Mouse (Mus musculus): ENCODE results near the gene Crebzf. TPM values are rescaled to one million over a fixed set of nuclear protein-coding genes. Genes with fewer than 3 reads are reported as not detected.

The Crebzf gene
- polyA plus RNA-seq, 1 experiment from 2014 or later: 33.6 TPM

- peak overlapping the region; percentile 98 for H3K9ac ChIP-seq (ENCODE audit: low read depth, low read length)
- ATAC-seq (replicated peaks; ENCODE audit: low FRiP score) (no peak), DNase-seq (ENCODE audit: low spot score) (no peak)
- no peaks in the 10 kb centered on the region for H3K36me3 ChIP-seq (ENCODE audit: control insufficient read depth, insufficient read depth, low read length)
- WGBS: 13% methylated on average over 4 of the region's 4 CpGs
- peak overlapping the region; percentile 49 for H3K27ac ChIP-seq (ENCODE audit: low read depth, low read length)
- H3K9me3 ChIP-seq (ENCODE audit: control insufficient read depth, low read length): no peaks in the 10 kb centered on the region
- H3K4me2 ChIP-seq: peak overlapping the region; percentile 97
- no peaks in the 10 kb centered on the region for H3K27me3 ChIP-seq (replicated peaks; ENCODE audit: control insufficient read depth, insufficient read depth, low read length)
- H3K4me1 ChIP-seq (replicated peaks; ENCODE audit: control insufficient read depth, insufficient read depth, low read length): 0 out of 2 replicates have a peak, but pooled peaks cover under 1% of the 10 kb centered on the region
- peak overlapping the region; percentile 99 for H3K4me3 ChIP-seq (ENCODE audit: low read depth, low read length)
Observed at GRCm38 (mm10) chr7:90442070-90442469, 459 bp upstream of the Crebzf start.

- Histone ChIP-seq H3K4me1 (replicated peaks; ENCODE audit: control insufficient read depth, insufficient read depth, low read length) (0 out of 2 replicates have a peak, but pooled peaks cover 2% of the 10 kb centered on the region), H3K27ac (ENCODE audit: low read depth, low read length) (peak overlapping the region; percentile 98), H3K4me3 (ENCODE audit: low read depth, low read length) (peak overlapping the region; percentile 99), H3K4me2 (peak overlapping the region; percentile 97), H3K27me3 (replicated peaks; ENCODE audit: control insufficient read depth, insufficient read depth, low read length) (no peaks in the 10 kb centered on the region), H3K9ac (ENCODE audit: low read depth, low read length) (peak overlapping the region; percentile 98), H3K36me3 (ENCODE audit: control insufficient read depth, insufficient read depth, low read length) (peaks cover 3% of the 10 kb centered on the region; the same call in 1 of the 2 replicates), H3K9me3 (ENCODE audit: control insufficient read depth, low read length) (no peaks in the 10 kb centered on the region)
- peak; percentile 72 for ATAC-seq (replicated peaks; ENCODE audit: low FRiP score)
- DNase-seq (ENCODE audit: low spot score): peak; percentile 71
- under 1% methylated on average over 118 of the region's 123 CpGs for WGBS
Observed at GRCm38 (mm10) chr7:90443101-90444091, 867 bp downstream of the Crebzf start.

- Histone ChIP-seq H3K27me3 (replicated peaks; ENCODE audit: control insufficient read depth, insufficient read depth, low read length) (no peaks in the 10 kb centered on the region), H3K4me3 (ENCODE audit: low read depth, low read length) (peak overlapping the region; percentile 99), H3K4me2 (peak overlapping the region; percentile 97), H3K27ac (ENCODE audit: low read depth, low read length) (no peak overlapping the region), H3K36me3 (ENCODE audit: control insufficient read depth, insufficient read depth, low read length) (peaks cover 3% of the 10 kb centered on the region; the same call in 1 of the 2 replicates), H3K4me1 (replicated peaks; ENCODE audit: control insufficient read depth, insufficient read depth, low read length) (0 out of 2 replicates have a peak, but pooled peaks cover 2% of the 10 kb centered on the region), H3K9ac (ENCODE audit: low read depth, low read length) (peak overlapping the region; percentile 98), H3K9me3 (ENCODE audit: control insufficient read depth, low read length) (no peaks in the 10 kb centered on the region)
- peak; percentile 38 for DNase-seq (ENCODE audit: low spot score)
- no peak for ATAC-seq (replicated peaks; ENCODE audit: low FRiP score)
- 0% methylated on average over 6 of the region's 6 CpGs for WGBS
Observed at GRCm38 (mm10) chr7:90444206-90444605, 1.7 kb downstream of the Crebzf start.

- ATAC-seq (replicated peaks; ENCODE audit: low FRiP score) (no peak), DNase-seq (ENCODE audit: low spot score) (no peak)
- Histone ChIP-seq H3K36me3 (ENCODE audit: control insufficient read depth, insufficient read depth, low read length) (peaks cover 4% of the 10 kb centered on the region; the same call in 1 of the 2 replicates), H3K27me3 (replicated peaks; ENCODE audit: control insufficient read depth, insufficient read depth, low read length) (no peaks in the 10 kb centered on the region), H3K4me1 (replicated peaks; ENCODE audit: control insufficient read depth, insufficient read depth, low read length) (peaks cover 7% of the 10 kb centered on the region), H3K4me2 (peak overlapping the region; percentile 88), H3K9me3 (ENCODE audit: control insufficient read depth, low read length) (no peaks in the 10 kb centered on the region), H3K4me3 (ENCODE audit: low read depth, low read length) (peak overlapping the region; percentile 78), H3K9ac (ENCODE audit: low read depth, low read length) (peak overlapping the region; percentile 79), H3K27ac (ENCODE audit: low read depth, low read length) (peak overlapping the region; percentile 88; the same call in 1 of the 2 replicates)
- WGBS: 30% methylated on average over 7 of the region's 7 CpGs
Observed at GRCm38 (mm10) chr7:90456149-90456844, 13.8 kb downstream of the Crebzf start.

GRCm38 (mm10) chr7:90456845-90457468 is 14.4 kb downstream of the Crebzf start, which contains the start of gene Tmem126a:
Gene Tmem126a, minus strand, starts transcription at chr7:90457229.
- ATAC-seq (replicated peaks; ENCODE audit: low FRiP score): peak; percentile 94
- WGBS: under 1% methylated on average over 41 of the region's 41 CpGs

GRCm38 (mm10) chr7:90457517-90457916 is 15.0 kb downstream of the Crebzf start:
- DNase-seq (ENCODE audit: low spot score) (no peak), ATAC-seq (replicated peaks; ENCODE audit: low FRiP score) (peak; percentile 27)
- Histone ChIP-seq H3K4me1 (replicated peaks; ENCODE audit: control insufficient read depth, insufficient read depth, low read length) (peaks cover 7% of the 10 kb centered on the region), H3K9me3 (ENCODE audit: control insufficient read depth, low read length) (no peaks in the 10 kb centered on the region), H3K4me2 (peak overlapping the region; percentile 88), H3K27me3 (replicated peaks; ENCODE audit: control insufficient read depth, insufficient read depth, low read length) (no peaks in the 10 kb centered on the region), H3K9ac (ENCODE audit: low read depth, low read length) (peak overlapping the region; percentile 79), H3K36me3 (ENCODE audit: control insufficient read depth, insufficient read depth, low read length) (peaks cover 2% of the 10 kb centered on the region; the same call in 1 of the 2 replicates), H3K4me3 (ENCODE audit: low read depth, low read length) (peak overlapping the region; percentile 78), H3K27ac (ENCODE audit: low read depth, low read length) (peak overlapping the region; percentile 88)
- 9% methylated on average over 10 of the region's 10 CpGs for WGBS

More at GRCm38 (mm10) chr7:90456845-90457468, 14.4 kb downstream of the Crebzf start, which contains the start of gene Tmem126a:
- Histone ChIP-seq H3K36me3 (ENCODE audit: control insufficient read depth, insufficient read depth, low read length) (peaks cover 2% of the 10 kb centered on the region; the same call in 1 of the 2 replicates), H3K9me3 (ENCODE audit: control insufficient read depth, low read length) (no peaks in the 10 kb centered on the region), H3K4me1 (replicated peaks; ENCODE audit: control insufficient read depth, insufficient read depth, low read length) (peaks cover 7% of the 10 kb centered on the region), H3K4me3 (ENCODE audit: low read depth, low read length) (peak within 1 kb of the TSS; percentile 78), H3K9ac (ENCODE audit: low read depth, low read length) (peak within 1 kb of the TSS; percentile 79), H3K27ac (ENCODE audit: low read depth, low read length) (peak within 1 kb of the TSS; percentile 88), H3K27me3 (replicated peaks; ENCODE audit: control insufficient read depth, insufficient read depth, low read length) (no peaks in the 10 kb centered on the region), H3K4me2 (peak within 1 kb of the TSS; percentile 88)
- DNase-seq (ENCODE audit: low spot score): peak; percentile 81

GRCm38 (mm10) chr7:90460330-90460729 is 17.8 kb downstream of the Crebzf start:
- no peak overlapping the region for H3K9ac ChIP-seq (ENCODE audit: low read depth, low read length)
- H3K36me3 ChIP-seq (ENCODE audit: control insufficient read depth, insufficient read depth, low read length): no peaks in the 10 kb centered on the region
- no peak overlapping the region for H3K27ac ChIP-seq (ENCODE audit: low read depth, low read length)
- no peaks in the 10 kb centered on the region for H3K9me3 ChIP-seq (ENCODE audit: control insufficient read depth, low read length)
- peak overlapping the region; percentile 47 for H3K4me2 ChIP-seq
- peaks cover 7% of the 10 kb centered on the region for H3K4me1 ChIP-seq (replicated peaks; ENCODE audit: control insufficient read depth, insufficient read depth, low read length)
- ATAC-seq (replicated peaks; ENCODE audit: low FRiP score): no peak
- DNase-seq (ENCODE audit: low spot score): no peak
- 58% methylated on average over 10 of the region's 10 CpGs for WGBS
- H3K27me3 ChIP-seq (replicated peaks; ENCODE audit: control insufficient read depth, insufficient read depth, low read length): no peaks in the 10 kb centered on the region
- no peak overlapping the region for H3K4me3 ChIP-seq (ENCODE audit: low read depth, low read length)

GRCm38 (mm10) chr7:90460930-90461329 is 18.4 kb downstream of the Crebzf start:
- Histone ChIP-seq H3K4me3 (ENCODE audit: low read depth, low read length) (0 out of 2 replicates have a peak overlapping the region, but pooled peaks have one; percentile 2), H3K9ac (ENCODE audit: low read depth, low read length) (0 out of 2 replicates have a peak overlapping the region, but pooled peaks have one; percentile 30), H3K27ac (ENCODE audit: low read depth, low read length) (no peak overlapping the region), H3K27me3 (replicated peaks; ENCODE audit: control insufficient read depth, insufficient read depth, low read length) (no peaks in the 10 kb centered on the region), H3K9me3 (ENCODE audit: control insufficient read depth, low read length) (no peaks in the 10 kb centered on the region), H3K4me2 (peak overlapping the region; percentile 47), H3K4me1 (replicated peaks; ENCODE audit: control insufficient read depth, insufficient read depth, low read length) (peaks cover 4% of the 10 kb centered on the region), H3K36me3 (ENCODE audit: control insufficient read depth, insufficient read depth, low read length) (no peaks in the 10 kb centered on the region)
- WGBS: 16% methylated on average over 14 of the region's 14 CpGs
- peak; percentile 59 for ATAC-seq (replicated peaks; ENCODE audit: low FRiP score)
- DNase-seq (ENCODE audit: low spot score): peak; percentile 43
